Mouse (Mus musculus): ENCODE results near the gene Rbpjl. TPM values are rescaled to one million over a fixed set of nuclear protein-coding genes. Genes with fewer than 3 reads are reported as not detected.

Gene Rbpjl
- polyA plus RNA-seq, 1 experiment from 2014 or later: 16.8 TPM

GRCm38 (mm10) chr2:164386953-164387352 is 16.0 kb upstream of the Rbpjl start:
- peaks cover 24% of the 10 kb centered on the region for H3K4me1 ChIP-seq (replicated peaks; ENCODE audit: control insufficient read depth, insufficient read depth, low read length)
- H3K9ac ChIP-seq (ENCODE audit: low read length): no peak overlapping the region
- no peak overlapping the region for H3K4me3 ChIP-seq (ENCODE audit: low read length)
- H3K36me3 ChIP-seq (ENCODE audit: control insufficient read depth, insufficient read depth, low read length): no peaks in the 10 kb centered on the region
- H3K9me3 ChIP-seq (ENCODE audit: control insufficient read depth, low read length): peaks cover under 1% of the 10 kb centered on the region; the same call in 1 of the 2 replicates
- ATAC-seq (ENCODE audit: low read depth): no peak
- peak overlapping the region; percentile 35; the same call in 1 of the 2 replicates for H3K4me2 ChIP-seq (ENCODE audit: low read depth, low read length)
- H3K27ac ChIP-seq (ENCODE audit: low read length): no peak overlapping the region
- WGBS: 19% methylated on average over 8 of the region's 8 CpGs
- H3K27me3 ChIP-seq (ENCODE audit: control insufficient read depth, insufficient read depth, low read depth, low read length): no peaks in the 10 kb centered on the region

DNA sequence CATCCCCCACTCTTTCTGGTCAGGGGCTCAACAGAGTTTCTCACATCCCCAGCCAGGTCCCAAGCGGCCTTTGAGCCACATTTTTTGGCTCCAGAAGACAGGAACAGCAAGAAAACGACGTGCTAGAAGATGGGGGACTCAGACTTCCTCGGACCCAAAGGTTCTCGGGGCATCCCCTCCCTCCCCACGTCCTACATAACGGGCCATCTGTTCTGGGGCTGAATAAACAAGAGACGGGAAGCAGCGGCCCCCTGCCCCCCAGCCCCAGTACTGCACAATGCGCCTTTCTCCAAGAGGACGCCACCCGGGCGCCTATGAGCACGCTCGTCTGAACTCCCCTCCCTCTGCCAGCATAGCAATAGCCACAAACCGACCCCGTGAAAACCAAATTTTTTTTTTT is 13.9 kb upstream of the Rbpjl start, which contains the start of gene Slpi:
Gene Slpi (minus strand): TSS at position 76 of the 400 bp plus-strand sequence.
- Histone ChIP-seq H3K4me2 (ENCODE audit: low read depth, low read length) (peak within 1 kb of the TSS; percentile 91), H3K9me3 (ENCODE audit: control insufficient read depth, low read length) (no peaks in the 10 kb centered on the region), H3K4me3 (ENCODE audit: low read length) (peak within 1 kb of the TSS; percentile 56), H3K36me3 (ENCODE audit: control insufficient read depth, insufficient read depth, low read length) (no peaks in the 10 kb centered on the region), H3K27me3 (ENCODE audit: control insufficient read depth, insufficient read depth, low read depth, low read length) (no peaks in the 10 kb centered on the region), H3K9ac (ENCODE audit: low read length) (peak within 1 kb of the TSS; percentile 69), H3K4me1 (replicated peaks; ENCODE audit: control insufficient read depth, insufficient read depth, low read length) (peaks cover 22% of the 10 kb centered on the region), H3K27ac (ENCODE audit: low read length) (peak within 1 kb of the TSS; percentile 51)
- peak; percentile 80 for ATAC-seq (ENCODE audit: low read depth)
- 1% methylated on average over 17 of the region's 17 CpGs for WGBS

- Histone ChIP-seq H3K27me3 (ENCODE audit: control insufficient read depth, insufficient read depth, low read depth, low read length) (no peaks in the 10 kb centered on the region), H3K4me3 (ENCODE audit: low read length) (peak overlapping the region; percentile 56), H3K4me2 (ENCODE audit: low read depth, low read length) (peak overlapping the region; percentile 91), H3K9me3 (ENCODE audit: control insufficient read depth, low read length) (no peaks in the 10 kb centered on the region), H3K9ac (ENCODE audit: low read length) (peak overlapping the region; percentile 69), H3K4me1 (replicated peaks; ENCODE audit: control insufficient read depth, insufficient read depth, low read length) (peaks cover 22% of the 10 kb centered on the region), H3K27ac (ENCODE audit: low read length) (peak overlapping the region; percentile 51), H3K36me3 (ENCODE audit: control insufficient read depth, insufficient read depth, low read length) (no peaks in the 10 kb centered on the region)
- peak; percentile 47 for ATAC-seq (ENCODE audit: low read depth)
- WGBS: under 1% methylated on average over 30 of the region's 30 CpGs
Measured at GRCm38 (mm10) chr2:164389499-164389898, 13.4 kb upstream of the Rbpjl start.

DNA sequence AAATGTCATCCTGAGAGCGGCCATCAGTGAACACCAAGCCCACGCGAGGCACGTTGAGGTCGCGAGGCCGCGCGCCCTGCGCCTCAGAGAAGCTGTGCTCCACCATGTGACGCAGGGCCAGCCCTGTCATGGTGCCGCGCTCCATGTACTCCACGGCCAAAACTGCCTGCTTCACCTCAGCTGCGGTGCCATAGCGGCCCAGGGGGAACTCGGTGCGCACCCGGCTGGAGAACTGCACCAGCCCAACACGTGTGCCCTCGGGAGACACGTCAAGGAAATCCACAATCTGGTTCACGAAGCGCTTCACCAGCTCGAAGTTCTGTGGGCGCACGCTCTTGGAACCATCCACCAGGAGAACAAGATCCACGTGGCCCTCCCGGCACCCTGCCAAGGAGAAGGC is 9.8 kb upstream of the Rbpjl start:
- no peaks in the 10 kb centered on the region for H3K27me3 ChIP-seq (ENCODE audit: control insufficient read depth, insufficient read depth, low read depth, low read length)
- H3K9me3 ChIP-seq (ENCODE audit: control insufficient read depth, low read length): peaks cover 3% of the 10 kb centered on the region; the same call in 1 of the 2 replicates
- H3K36me3 ChIP-seq (ENCODE audit: control insufficient read depth, insufficient read depth, low read length): no peaks in the 10 kb centered on the region
- no peak overlapping the region for H3K4me3 ChIP-seq (ENCODE audit: low read length)
- no peak for ATAC-seq (ENCODE audit: low read depth)
- no peak overlapping the region for H3K27ac ChIP-seq (ENCODE audit: low read length)
- no peak overlapping the region for H3K4me2 ChIP-seq (ENCODE audit: low read depth, low read length)
- WGBS: 76% methylated on average over 29 of the region's 29 CpGs
- no peak overlapping the region for H3K9ac ChIP-seq (ENCODE audit: low read length)
- peaks cover 8% of the 10 kb centered on the region; the same call in 1 of the 2 replicates for H3K4me1 ChIP-seq (replicated peaks; ENCODE audit: control insufficient read depth, insufficient read depth, low read length)

DNA sequence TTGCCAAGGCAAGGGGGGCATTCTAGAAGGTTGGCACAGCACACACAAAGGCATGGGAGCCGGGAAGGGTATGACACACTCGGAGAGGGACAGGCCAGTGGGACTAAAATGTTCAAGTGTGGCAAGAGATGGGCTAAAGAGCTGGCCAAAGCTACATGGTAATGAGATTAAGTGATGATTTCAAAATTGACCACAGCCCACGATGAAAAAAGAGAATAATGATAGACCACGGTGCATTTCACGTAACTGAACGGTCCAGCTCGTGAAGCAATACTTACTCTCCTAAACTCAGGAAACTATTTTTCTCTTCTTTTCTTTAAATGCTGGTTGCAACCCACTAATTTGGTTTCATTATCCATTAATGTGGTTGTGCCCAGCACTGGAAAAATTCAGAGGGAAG is 6.9 kb upstream of the Rbpjl start:
- WGBS: 93% methylated on average over 7 of the region's 7 CpGs
- Histone ChIP-seq H3K27ac (ENCODE audit: low read length) (no peak overlapping the region), H3K27me3 (ENCODE audit: control insufficient read depth, insufficient read depth, low read depth, low read length) (peaks cover 13% of the 10 kb centered on the region), H3K4me1 (replicated peaks; ENCODE audit: control insufficient read depth, insufficient read depth, low read length) (0 out of 2 replicates have a peak, but pooled peaks cover 4% of the 10 kb centered on the region), H3K4me3 (ENCODE audit: low read length) (no peak overlapping the region), H3K36me3 (ENCODE audit: control insufficient read depth, insufficient read depth, low read length) (no peaks in the 10 kb centered on the region), H3K9ac (ENCODE audit: low read length) (no peak overlapping the region), H3K9me3 (ENCODE audit: control insufficient read depth, low read length) (peaks cover 3% of the 10 kb centered on the region; the same call in 1 of the 2 replicates), H3K4me2 (ENCODE audit: low read depth, low read length) (no peak overlapping the region)
- ATAC-seq (ENCODE audit: low read depth): no peak

DNA sequence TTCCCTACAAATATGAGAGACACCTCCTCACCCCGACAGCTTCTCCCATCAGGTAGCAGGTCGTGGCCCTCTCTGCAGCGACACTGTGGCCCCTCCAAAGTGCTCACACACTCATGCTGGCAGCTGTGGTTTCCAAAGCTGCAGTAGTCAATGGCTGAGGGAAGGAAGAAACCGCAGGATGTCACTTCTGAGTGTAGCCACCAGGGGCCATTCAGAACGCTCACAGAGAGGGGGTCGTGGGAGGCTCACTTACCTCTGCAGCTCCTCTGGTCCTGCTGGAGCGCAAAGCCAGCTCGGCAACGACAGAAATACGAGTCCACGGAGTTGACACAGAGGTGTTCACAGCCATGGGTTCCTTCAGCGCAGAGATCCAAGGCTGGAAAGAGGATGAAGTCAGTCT is 6.0 kb upstream of the Rbpjl start:
- no peak overlapping the region for H3K4me3 ChIP-seq (ENCODE audit: low read length)
- 71% methylated on average over 12 of the region's 12 CpGs for WGBS

GRCm38 (mm10) chr2:164403396-164404081 is 598 bp downstream of the Rbpjl start:
- Histone ChIP-seq H3K36me3 (ENCODE audit: control insufficient read depth, insufficient read depth, low read length) (no peaks in the 10 kb centered on the region), H3K4me3 (ENCODE audit: low read length) (peak overlapping the region; percentile 53), H3K4me2 (ENCODE audit: low read depth, low read length) (peak overlapping the region; percentile 71), H3K9me3 (ENCODE audit: control insufficient read depth, low read length) (no peaks in the 10 kb centered on the region), H3K27ac (ENCODE audit: low read length) (peak overlapping the region; percentile 89), H3K4me1 (replicated peaks; ENCODE audit: control insufficient read depth, insufficient read depth, low read length) (peaks cover 18% of the 10 kb centered on the region), H3K9ac (ENCODE audit: low read length) (peak overlapping the region; percentile 18), H3K27me3 (ENCODE audit: control insufficient read depth, insufficient read depth, low read depth, low read length) (peaks cover 42% of the 10 kb centered on the region)
- peak; percentile 78 for ATAC-seq (ENCODE audit: low read depth)
- WGBS: 13% methylated on average over 14 of the region's 14 CpGs

More for the DNA sequence above, 6.0 kb upstream of the Rbpjl start:
- ATAC-seq (ENCODE audit: low read depth): no peak
- no peaks in the 10 kb centered on the region for H3K36me3 ChIP-seq (ENCODE audit: control insufficient read depth, insufficient read depth, low read length)
- peaks cover 3% of the 10 kb centered on the region; the same call in 1 of the 2 replicates for H3K9me3 ChIP-seq (ENCODE audit: control insufficient read depth, low read length)
- H3K27me3 ChIP-seq (ENCODE audit: control insufficient read depth, insufficient read depth, low read depth, low read length): peaks cover 17% of the 10 kb centered on the region
- H3K9ac ChIP-seq (ENCODE audit: low read length): no peak overlapping the region
- 0 out of 2 replicates have a peak, but pooled peaks cover 4% of the 10 kb centered on the region for H3K4me1 ChIP-seq (replicated peaks; ENCODE audit: control insufficient read depth, insufficient read depth, low read length)
- no peak overlapping the region for H3K27ac ChIP-seq (ENCODE audit: low read length)
- no peak overlapping the region for H3K4me2 ChIP-seq (ENCODE audit: low read depth, low read length)

- Histone ChIP-seq H3K4me1 (replicated peaks; ENCODE audit: control insufficient read depth, insufficient read depth, low read length) (peaks cover 18% of the 10 kb centered on the region), H3K9me3 (ENCODE audit: control insufficient read depth, low read length) (no peaks in the 10 kb centered on the region), H3K4me2 (ENCODE audit: low read depth, low read length) (peak overlapping the region; percentile 71), H3K27me3 (ENCODE audit: control insufficient read depth, insufficient read depth, low read depth, low read length) (peaks cover 42% of the 10 kb centered on the region), H3K36me3 (ENCODE audit: control insufficient read depth, insufficient read depth, low read length) (no peaks in the 10 kb centered on the region), H3K9ac (ENCODE audit: low read length) (peak overlapping the region; percentile 75), H3K27ac (ENCODE audit: low read length) (peak overlapping the region; percentile 95), H3K4me3 (ENCODE audit: low read length) (peak overlapping the region; percentile 53)
- ATAC-seq (ENCODE audit: low read depth): peak; percentile 80
- 1% methylated on average over 49 of the region's 49 CpGs for WGBS
Measured at GRCm38 (mm10) chr2:164404082-164404990, 1.4 kb downstream of the Rbpjl start.

DNA sequence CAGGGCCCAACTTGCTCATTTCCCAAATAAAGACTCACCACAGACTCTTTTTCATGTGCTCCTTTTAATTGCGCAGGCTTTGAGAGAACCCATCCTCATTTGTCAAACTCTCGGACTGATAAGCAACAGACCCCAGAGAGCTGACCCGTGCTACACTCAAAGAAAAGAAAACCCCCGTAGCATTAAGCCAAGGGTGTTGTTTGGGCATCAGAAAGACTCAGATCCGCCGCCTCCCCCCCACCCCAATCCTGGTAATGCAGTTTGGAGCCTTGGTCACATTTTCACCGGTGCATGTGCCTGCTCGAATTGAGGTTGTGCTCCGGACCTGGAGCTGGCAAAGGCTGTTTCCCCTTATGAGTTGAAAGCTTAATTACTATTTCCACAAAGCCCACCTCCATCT is 2.1 kb downstream of the Rbpjl start, which contains the start of gene Matn4:
Gene Matn4 (minus strand): TSS at position 101 of the 400 bp plus-strand sequence.
- H3K9ac ChIP-seq (ENCODE audit: low read length): peak within 1 kb of the TSS; percentile 75
- peak within 1 kb of the TSS; percentile 53 for H3K4me3 ChIP-seq (ENCODE audit: low read length)
- WGBS: 9% methylated on average over 9 of the region's 9 CpGs
- H3K4me1 ChIP-seq (replicated peaks; ENCODE audit: control insufficient read depth, insufficient read depth, low read length): peaks cover 18% of the 10 kb centered on the region
- peaks cover 37% of the 10 kb centered on the region for H3K27me3 ChIP-seq (ENCODE audit: control insufficient read depth, insufficient read depth, low read depth, low read length)
- no peak for ATAC-seq (ENCODE audit: low read depth)
- H3K4me2 ChIP-seq (ENCODE audit: low read depth, low read length): peak within 1 kb of the TSS; percentile 71
- peak within 1 kb of the TSS; percentile 95 for H3K27ac ChIP-seq (ENCODE audit: low read length)
- H3K9me3 ChIP-seq (ENCODE audit: control insufficient read depth, low read length): no peaks in the 10 kb centered on the region
- no peaks in the 10 kb centered on the region for H3K36me3 ChIP-seq (ENCODE audit: control insufficient read depth, insufficient read depth, low read length)

Measured in lung, embryonic 16.5 days (tissue).